Mouse (Mus musculus) megakaryocyte, embryonic 14.5 days (primary cell): ENCODE results near the gene Gle1.

Experiments used
- FLI1 ChIP-seq: IDR thresholded peaks from 2 replicates; pipeline ENCODE4 v1.6.1; 2012; ENCODE audit warnings: low read length, inconsistent platforms, mixed read lengths
- GATA1 ChIP-seq: IDR thresholded peaks from 3 replicates; pipeline ENCODE4 v1.6.1; 2012; ENCODE audit warnings: mixed read lengths, low read length, inconsistent platforms, borderline replicate concordance

- TF ChIP-seq GATA1 (no peak), FLI1 (no peak)
These were observed 37.9 kb upstream of the Gle1 start for GRCm38 (mm10) chr2:29897366-29897765.
